Mouse (Mus musculus): ENCODE measurements at regions not wholly inside any gene's neighbourhood (a gene's known extent, or its start where the extent isn't known, plus 50 kb on each side); places are given as distances from the start of the nearest gene placed in this dataset.

DNA sequence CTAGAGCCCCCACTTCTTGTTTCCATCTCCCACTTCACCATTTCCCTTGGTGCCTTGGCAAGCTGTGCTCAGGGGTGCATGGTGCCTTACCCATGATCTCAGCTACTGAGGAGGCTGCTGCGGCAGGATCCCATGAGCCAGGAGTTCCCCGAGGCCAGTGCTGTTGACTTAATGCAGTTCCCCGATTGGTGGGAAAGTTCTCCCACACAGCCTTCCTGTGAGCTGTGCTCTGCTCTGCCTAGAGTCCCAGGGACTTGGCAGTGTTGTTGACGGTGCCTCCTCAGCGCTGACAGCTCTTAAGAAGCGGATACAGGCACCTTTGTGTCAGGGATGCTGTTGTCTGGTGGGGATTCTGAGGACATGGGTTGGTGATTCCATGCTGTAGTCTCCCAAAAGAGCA lies 190.9 kb upstream of the Sdk2 start:
- H3K4me1 ChIP-seq (ENCODE audit: control insufficient read depth in 1 of 2, insufficient read depth in 2 of 2): no peaks in the 10 kb centered on the region
- no peaks in the 10 kb centered on the region for H3K36me3 ChIP-seq (replicated peaks in 1 of 2; ENCODE audit: control insufficient read depth in 1 of 2, insufficient read depth in 1 of 2, low read length in 1 of 2)
- no peak for TF ChIP-seq USF1 (IDR thresholded peaks at IDR 0.05; ENCODE audit: low read depth, low read length)
- TF ChIP-seq CHD1 (IDR thresholded peaks at IDR 0.05; ENCODE audit: low read depth, low read length): no peak
- TF ChIP-seq GABPA (IDR thresholded peaks at IDR 0.05; ENCODE audit: insufficient replicate concordance, low read depth, low read length): no peak
- no peak for TF ChIP-seq MYC (IDR thresholded peaks at IDR 0.05; ENCODE audit: low read depth, low read length)
- TF ChIP-seq ZMIZ1 (IDR thresholded peaks at IDR 0.05; ENCODE audit: low read depth, low read length): no peak
- TF ChIP-seq RCOR1 (conservative IDR thresholded peaks at IDR 0.05; ENCODE audit: low read depth, low read length): no peak
- TF ChIP-seq JUND (conservative IDR thresholded peaks at IDR 0.05; ENCODE audit: low read depth, low read length): no peak
- no peak for TF ChIP-seq ZKSCAN1 (IDR thresholded peaks at IDR 0.05; ENCODE audit: borderline replicate concordance, low read depth, low read length)
- no peak for TF ChIP-seq CTCF (conservative IDR thresholded peaks at IDR 0.05 in 1 of 2, IDR thresholded peaks at IDR 0.05 in 1 of 2; ENCODE audit: low read depth in 2 of 2, low read length in 2 of 2)
- TF ChIP-seq MAZ (IDR thresholded peaks at IDR 0.05; ENCODE audit: low read depth, low read length): no peak
- no peak for TF ChIP-seq ELF1 (IDR thresholded peaks at IDR 0.05; ENCODE audit: low read depth, low read length)
- no peak for TF ChIP-seq KAT2A (IDR thresholded peaks at IDR 0.05; ENCODE audit: insufficient replicate concordance, low read length)
- no peak for TF ChIP-seq BHLHE40 (IDR thresholded peaks at IDR 0.05; ENCODE audit: low read depth, low read length)
- TF ChIP-seq MAFK (IDR thresholded peaks at IDR 0.05; ENCODE audit: insufficient replicate concordance, low read length): no peak
- no peak for TF ChIP-seq ZC3H11A (IDR thresholded peaks at IDR 0.05; ENCODE audit: low read depth, low read length)
- no peak for DNase-seq (ENCODE audit: extremely low read depth)
- in situ Hi-C loops (cut with MboI; ENCODE audit: low pct_ligation_motif_present, low pct_unique_long_range_greater_than_20kb, low sequenced_read_pairs) (no loop called here), dilution Hi-C loops (cut with MboI; ENCODE audit: extremely low pct_ligation_motif_present, extremely low pct_unique_long_range_greater_than_20kb, low sequenced_read_pairs) (no loop called here)
- no peaks in the 10 kb centered on the region for H3K79me2 ChIP-seq (replicated peaks; ENCODE audit: control insufficient read depth, extremely low read depth, insufficient read depth, poor library complexity, severe bottlenecking)
- no peaks in the 10 kb centered on the region for H3K9me3 ChIP-seq (replicated peaks; ENCODE audit: low read length)
- no peak overlapping the region for H3K9ac ChIP-seq (ENCODE audit: insufficient read depth, low read depth)
- H3K4me2 ChIP-seq (ENCODE audit: insufficient read depth, low read depth, poor library complexity, severe bottlenecking): no peak overlapping the region
- H3K27ac ChIP-seq (ENCODE audit: insufficient read depth, low read depth): no peak overlapping the region
- H3K27me3 ChIP-seq (replicated peaks): peaks cover 98% of the 10 kb centered on the region
- H3K4me3 ChIP-seq (replicated peaks in 1 of 3; ENCODE audit: low read depth in 2 of 3, low read length in 2 of 3, poor library complexity in 1 of 3): no peak overlapping the region

DNA sequence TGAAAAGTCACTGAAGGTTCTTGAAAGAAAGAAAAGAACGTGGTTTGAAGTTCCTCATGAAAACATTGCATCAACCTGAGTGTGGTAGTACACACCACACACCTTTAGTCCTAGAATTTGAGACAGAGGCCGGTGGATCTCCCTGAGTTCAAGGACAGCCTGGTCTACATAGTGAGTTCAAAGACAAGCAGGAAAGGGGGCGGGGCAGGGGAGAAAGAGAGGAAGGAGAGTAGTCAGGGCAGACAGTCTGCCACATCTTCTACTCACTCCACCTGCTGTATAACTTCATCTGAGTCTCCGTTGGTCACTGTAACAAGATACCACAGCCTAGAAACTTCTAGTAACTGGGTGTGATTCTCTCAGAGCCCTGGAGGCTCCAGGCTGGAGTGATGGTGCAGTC lies 190.2 kb upstream of the Sdk2 start:
- dilution Hi-C loops (cut with MboI; ENCODE audit: extremely low pct_ligation_motif_present, extremely low pct_unique_long_range_greater_than_20kb, low sequenced_read_pairs): no loop called here

More for the DNA sequence above, 190.2 kb upstream of the Sdk2 start:
- Histone ChIP-seq H3K27ac (ENCODE audit: insufficient read depth, low read depth) (no peak overlapping the region), H3K36me3 (replicated peaks in 1 of 2; ENCODE audit: control insufficient read depth in 1 of 2, insufficient read depth in 1 of 2, low read length in 1 of 2) (no peaks in the 10 kb centered on the region), H3K4me3 (replicated peaks in 1 of 3; ENCODE audit: low read depth in 2 of 3, low read length in 2 of 3, poor library complexity in 1 of 3) (no peak overlapping the region), H3K9me3 (replicated peaks; ENCODE audit: low read length) (no peaks in the 10 kb centered on the region), H3K9ac (ENCODE audit: insufficient read depth, low read depth) (no peak overlapping the region), H3K4me2 (ENCODE audit: insufficient read depth, low read depth, poor library complexity, severe bottlenecking) (no peak overlapping the region), H3K27me3 (replicated peaks) (peaks cover 96% of the 10 kb centered on the region), H3K4me1 (ENCODE audit: control insufficient read depth in 1 of 2, insufficient read depth in 2 of 2) (no peaks in the 10 kb centered on the region), H3K79me2 (replicated peaks; ENCODE audit: control insufficient read depth, extremely low read depth, insufficient read depth, poor library complexity, severe bottlenecking) (no peaks in the 10 kb centered on the region)
- in situ Hi-C loops (cut with MboI; ENCODE audit: low pct_ligation_motif_present, low pct_unique_long_range_greater_than_20kb, low sequenced_read_pairs): no loop called here
- DNase-seq (ENCODE audit: extremely low read depth): no peak
- no peak for TF ChIP-seq BHLHE40 (IDR thresholded peaks at IDR 0.05; ENCODE audit: low read depth, low read length)
- no peak for TF ChIP-seq USF1 (IDR thresholded peaks at IDR 0.05; ENCODE audit: low read depth, low read length)
- no peak for TF ChIP-seq CTCF (conservative IDR thresholded peaks at IDR 0.05 in 1 of 2, IDR thresholded peaks at IDR 0.05 in 1 of 2; ENCODE audit: low read depth in 2 of 2, low read length in 2 of 2)
- TF ChIP-seq TBP (conservative IDR thresholded peaks at IDR 0.05; ENCODE audit: low read depth, low read length): no peak
- no peak for TF ChIP-seq POLR2AphosphoS2 (IDR thresholded peaks at IDR 0.05; ENCODE audit: low read depth, low read length)
- TF ChIP-seq ELF1 (IDR thresholded peaks at IDR 0.05; ENCODE audit: low read depth, low read length): no peak
- TF ChIP-seq MAZ (IDR thresholded peaks at IDR 0.05; ENCODE audit: low read depth, low read length): no peak
- no peak for TF ChIP-seq ZC3H11A (IDR thresholded peaks at IDR 0.05; ENCODE audit: low read depth, low read length)
- TF ChIP-seq RCOR1 (conservative IDR thresholded peaks at IDR 0.05; ENCODE audit: low read depth, low read length): no peak
- no peak for TF ChIP-seq UBTF (IDR thresholded peaks at IDR 0.05; ENCODE audit: low read depth, low read length)
- TF ChIP-seq HCFC1 (IDR thresholded peaks at IDR 0.05; ENCODE audit: low read depth, low read length): no peak
- TF ChIP-seq ETS1 (conservative IDR thresholded peaks at IDR 0.05; ENCODE audit: low read depth, low read length): no peak
- no peak for TF ChIP-seq RAD21 (IDR thresholded peaks at IDR 0.05; ENCODE audit: low read depth, low read length)
- TF ChIP-seq MXI1 (IDR thresholded peaks at IDR 0.05; ENCODE audit: low read depth, low read length): no peak
- no peak for TF ChIP-seq MYC (IDR thresholded peaks at IDR 0.05; ENCODE audit: low read depth, low read length)
- no peak for TF ChIP-seq ZNF384 (IDR thresholded peaks at IDR 0.05; ENCODE audit: low read depth, low read length)

Data from CH12.LX (cell line).